Mouse (Mus musculus) left cerebral cortex, adult 2 months (tissue): Measurements from ENCODE around the gene Gm1043. TPM values are rescaled to one million over a fixed set of nuclear protein-coding genes. Genes with fewer than 3 reads are reported as not detected.

Experiments used
- DNase-seq, 2 experiments: peaks; one replicate each; pipeline ENCODE4 v3.0.0; 2021 to 2022; ENCODE audit warnings: low spot score in 2 of 2, mixed read lengths in 1 of 2; ENCODE audit errors: extremely low spot score in 1 of 2
- H3K27ac ChIP-seq: fragments of 200-600 bp; 2 replicates; pipeline ENCODE4 v1.8.1; 2022
- H3K4me3 ChIP-seq: fragments of 200-600 bp; 2 replicates; pipeline ENCODE4 v1.8.1; 2022
- CTCF ChIP-seq: fragments of 200-600 bp; IDR thresholded peaks from 2 replicates; pipeline ENCODE4 v1.8.1; 2022; ENCODE audit warnings: antibody characterized with exemption, mild to moderate bottlenecking, moderate library complexity
- intact Hi-C: fragments of 180-260 bp; cut with DNase I; formaldehyde crosslinking; loops from one replicate; pipeline ENCODE4 v1.15.1; 2025
- long read RNA-seq, 2 experiments: library from polyadenylated mRNA; stranded (forward); transcript quantifications; one replicate each; pipeline ENCODE4 v2.0.0; 2021; ENCODE audit warnings: borderline mapping rate in 2 of 2
- total RNA-seq, 2 experiments: library from RNA; stranded (reverse); gene quantifications; 2 replicates each; pipeline ENCODE4 v1.2.3; 2021

Gene Gm1043
- 10 to 100 TPM; 42.7 to 48.5 TPM for total RNA-seq
- long read RNA-seq, experiment 1, partial matches to known transcripts, result 1 of 8 reads
- long read RNA-seq, experiment 1, other reads (novel, unspliced or antisense), result 7 of 8 reads
- long read RNA-seq, experiment 2, result 0 reads

GRCm38 (mm10) chr5:37085241-37085640 is at the start of gene Gm1043:
Gene Gm1043 (plus strand): TSS chr5:37085370.
- TF ChIP-seq CTCF, result no peak
- H3K27ac ChIP-seq, result peak within 1 kb of the TSS; percentile 67
- no peak for DNase-seq
- H3K4me3 ChIP-seq, result no peak within 1 kb of the TSS
- intact Hi-C loops, result no loop called here

- peak overlapping the region; percentile 57 for H3K27ac ChIP-seq
- TF ChIP-seq CTCF, result no peak
- intact Hi-C loops, result no loop called here
- H3K4me3 ChIP-seq, result no peak overlapping the region
- DNase-seq, result no peak
Observed at GRCm38 (mm10) chr5:37035896-37036295, 49.3 kb upstream of the Gm1043 start.

GRCm38 (mm10) chr5:37036884-37037283 is 48.3 kb upstream of the Gm1043 start:
- intact Hi-C loops, result no loop called here
- Histone ChIP-seq H3K27ac (peak overlapping the region; percentile 57; the same call in 1 of the 2 replicates), H3K4me3 (no peak overlapping the region)
- no peak for DNase-seq
- no peak for TF ChIP-seq CTCF

- TF ChIP-seq CTCF, result no peak
Observed at GRCm38 (mm10) chr5:37039908-37040307, 45.3 kb upstream of the Gm1043 start.

GRCm38 (mm10) chr5:37040711-37041110 is 44.5 kb upstream of the Gm1043 start:
- TF ChIP-seq CTCF, result no peak
- Histone ChIP-seq H3K4me3 (no peak overlapping the region), H3K27ac (no peak overlapping the region)
- intact Hi-C loops, result no loop called here
- no peak for DNase-seq

More at GRCm38 (mm10) chr5:37039908-37040307, 45.3 kb upstream of the Gm1043 start:
- H3K27ac ChIP-seq, result no peak overlapping the region
- intact Hi-C loops, result no loop called here
- H3K4me3 ChIP-seq, result no peak overlapping the region
- DNase-seq, result no peak

GRCm38 (mm10) chr5:37041651-37042050 is 43.5 kb upstream of the Gm1043 start:
- H3K27ac ChIP-seq, result no peak overlapping the region; the same call in 1 of the 2 replicates
- H3K4me3 ChIP-seq, result no peak overlapping the region
- no peak for TF ChIP-seq CTCF
- DNase-seq, result no peak
- intact Hi-C loops, result no loop called here

- Histone ChIP-seq H3K27ac (no peak overlapping the region), H3K4me3 (no peak overlapping the region)
- TF ChIP-seq CTCF, result no peak
- intact Hi-C loops, result no loop called here
- no peak for DNase-seq
Observed at GRCm38 (mm10) chr5:37042934-37043333, 42.2 kb upstream of the Gm1043 start.

- no peak for DNase-seq
- TF ChIP-seq CTCF, result no peak
- H3K27ac ChIP-seq, result no peak overlapping the region
- H3K4me3 ChIP-seq, result no peak overlapping the region
- intact Hi-C loops, result no loop called here
Observed at GRCm38 (mm10) chr5:37044793-37045192, 40.4 kb upstream of the Gm1043 start.

- no peak for TF ChIP-seq CTCF
- H3K27ac ChIP-seq, result no peak overlapping the region
- DNase-seq, result no peak
- no peak overlapping the region for H3K4me3 ChIP-seq
- intact Hi-C loops, result no loop called here
Observed at GRCm38 (mm10) chr5:37045582-37045981, 39.6 kb upstream of the Gm1043 start.

GRCm38 (mm10) chr5:37046791-37047190 is 38.4 kb upstream of the Gm1043 start:
- Histone ChIP-seq H3K4me3 (no peak overlapping the region), H3K27ac (no peak overlapping the region)
- TF ChIP-seq CTCF, result no peak
- intact Hi-C loops, result no loop called here
- DNase-seq, result no peak

- Histone ChIP-seq H3K27ac (no peak overlapping the region), H3K4me3 (no peak overlapping the region)
- intact Hi-C loops, result no loop called here
- TF ChIP-seq CTCF, result no peak
- no peak for DNase-seq
Observed at GRCm38 (mm10) chr5:37047206-37047915, 37.8 kb upstream of the Gm1043 start.

- no peak for TF ChIP-seq CTCF
- no peak for DNase-seq
- Histone ChIP-seq H3K4me3 (no peak overlapping the region), H3K27ac (no peak overlapping the region)
- intact Hi-C loops, result no loop called here
Observed at GRCm38 (mm10) chr5:37047992-37048391, 37.2 kb upstream of the Gm1043 start.

- no peak overlapping the region for H3K4me3 ChIP-seq
- no peak for TF ChIP-seq CTCF
Observed at GRCm38 (mm10) chr5:37049111-37049510, 36.1 kb upstream of the Gm1043 start.

More at GRCm38 (mm10) chr5:37049111-37049510, 36.1 kb upstream of the Gm1043 start:
- DNase-seq, result no peak
- intact Hi-C loops, result no loop called here
- no peak overlapping the region for H3K27ac ChIP-seq
